Mouse (Mus musculus): Measurements from ENCODE around the gene Fev. TPM values are rescaled to one million over a fixed set of nuclear protein-coding genes. Genes with fewer than 3 reads are reported as not detected.
A peak's percentile ranks its signal among the peaks of the same experiment; 100 is the strongest.

The Fev gene
- polyA plus RNA-seq, 1 experiment: 3.4 TPM

- peak; percentile 96 for TF ChIP-seq POLR2A (IDR thresholded peaks at IDR 0.05; ENCODE audit: borderline replicate concordance, extremely low read depth, insufficient read depth, insufficient read length, poor library complexity, severe bottlenecking)
- no peak for TF ChIP-seq CTCF (IDR thresholded peaks at IDR 0.05; ENCODE audit: borderline replicate concordance, extremely low read depth, insufficient read depth, insufficient read length)
- peak; percentile 98 for DNase-seq (ENCODE audit: low read depth)
Observed at GRCm38 (mm10) chr1:74854306-74855056, 30.7 kb downstream of the Fev start, which contains the start of gene Cdk5r2. TSS of gene Cdk5r2 (plus strand) at chr1:74854934.

DNA sequence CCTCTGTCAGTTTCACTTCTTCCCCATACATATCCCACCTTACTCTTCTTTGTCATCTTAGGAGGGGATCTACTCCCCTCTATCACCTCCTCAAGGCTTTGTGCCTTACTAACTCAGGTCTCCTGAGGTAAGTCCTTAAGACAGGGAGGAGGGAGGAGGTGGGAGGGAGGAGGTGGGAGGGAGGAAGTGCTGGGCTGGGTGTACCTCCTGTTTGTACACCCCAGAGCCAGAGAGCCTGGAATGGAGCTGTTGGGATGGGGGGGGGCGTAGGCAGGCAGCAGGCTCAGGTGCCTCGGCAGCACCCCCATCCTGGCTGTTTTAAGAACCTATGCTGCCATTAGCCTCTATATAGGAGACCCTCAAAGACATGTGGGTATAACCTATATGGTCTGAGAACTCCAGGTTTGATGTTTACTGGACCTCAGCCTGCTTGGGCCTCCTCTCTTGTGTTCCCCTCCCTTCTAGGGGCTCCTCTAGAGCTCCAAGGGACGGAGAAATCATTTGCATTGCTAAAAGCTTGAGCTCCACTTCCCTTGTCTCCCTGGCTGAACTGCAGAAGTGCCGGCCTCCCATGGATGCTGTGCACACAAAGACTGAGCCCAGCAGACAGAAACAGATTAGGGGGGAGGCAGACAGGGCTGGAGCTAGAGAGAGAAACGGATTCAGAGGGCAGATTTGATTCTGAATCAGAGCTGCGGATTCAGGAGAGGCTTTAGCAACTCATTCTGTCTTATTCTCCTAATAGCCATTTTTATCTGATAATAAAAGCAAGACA lies 34.0 kb downstream of the Fev start:
- no peak for TF ChIP-seq CTCF (IDR thresholded peaks at IDR 0.05; ENCODE audit: borderline replicate concordance, extremely low read depth, insufficient read depth, insufficient read length)
- TF ChIP-seq POLR2A (IDR thresholded peaks at IDR 0.05; ENCODE audit: borderline replicate concordance, extremely low read depth, insufficient read depth, insufficient read length, poor library complexity, severe bottlenecking): no peak
- peak; percentile 82 for DNase-seq (ENCODE audit: low read depth)

GRCm38 (mm10) chr1:74850251-74850650 lies 35.0 kb downstream of the Fev start:
- peak; percentile 9 for DNase-seq (ENCODE audit: low read depth)

GRCm38 (mm10) chr1:74848946-74849345 lies 36.3 kb downstream of the Fev start:
- no peak for TF ChIP-seq POLR2A (IDR thresholded peaks at IDR 0.05; ENCODE audit: borderline replicate concordance, extremely low read depth, insufficient read depth, insufficient read length, poor library complexity, severe bottlenecking)
- TF ChIP-seq CTCF (IDR thresholded peaks at IDR 0.05; ENCODE audit: borderline replicate concordance, extremely low read depth, insufficient read depth, insufficient read length): no peak

More at GRCm38 (mm10) chr1:74850251-74850650, 35.0 kb downstream of the Fev start:
- TF ChIP-seq POLR2A (IDR thresholded peaks at IDR 0.05; ENCODE audit: borderline replicate concordance, extremely low read depth, insufficient read depth, insufficient read length, poor library complexity, severe bottlenecking) (no peak), CTCF (IDR thresholded peaks at IDR 0.05; ENCODE audit: borderline replicate concordance, extremely low read depth, insufficient read depth, insufficient read length) (no peak)

GRCm38 (mm10) chr1:74846341-74846740 lies 38.9 kb downstream of the Fev start:
- no peak for DNase-seq (ENCODE audit: low read depth)
- no peak for TF ChIP-seq POLR2A (IDR thresholded peaks at IDR 0.05; ENCODE audit: borderline replicate concordance, extremely low read depth, insufficient read depth, insufficient read length, poor library complexity, severe bottlenecking)
- no peak for TF ChIP-seq CTCF (IDR thresholded peaks at IDR 0.05; ENCODE audit: borderline replicate concordance, extremely low read depth, insufficient read depth, insufficient read length)

More at GRCm38 (mm10) chr1:74848946-74849345, 36.3 kb downstream of the Fev start:
- no peak for DNase-seq (ENCODE audit: low read depth)

GRCm38 (mm10) chr1:74843090-74843489 lies 42.1 kb downstream of the Fev start:
- TF ChIP-seq CTCF (IDR thresholded peaks at IDR 0.05; ENCODE audit: borderline replicate concordance, extremely low read depth, insufficient read depth, insufficient read length) (no peak), POLR2A (IDR thresholded peaks at IDR 0.05; ENCODE audit: borderline replicate concordance, extremely low read depth, insufficient read depth, insufficient read length, poor library complexity, severe bottlenecking) (no peak)
- DNase-seq (ENCODE audit: low read depth): no peak

- DNase-seq (ENCODE audit: low read depth): no peak
- TF ChIP-seq POLR2A (IDR thresholded peaks at IDR 0.05; ENCODE audit: borderline replicate concordance, extremely low read depth, insufficient read depth, insufficient read length, poor library complexity, severe bottlenecking) (no peak), CTCF (IDR thresholded peaks at IDR 0.05; ENCODE audit: borderline replicate concordance, extremely low read depth, insufficient read depth, insufficient read length) (no peak)
Observed at GRCm38 (mm10) chr1:74833255-74833654, 52.0 kb downstream of the Fev start.

Other genes starting within 250 kb of the Fev start
- 35.0 and 45.0 TPM in 2 replicates for gene Ttll4, start 223.7 kb downstream of the Fev start, polyA plus RNA-seq (2012; rRNA removed)
- 2.0 and 2.1 TPM in 2 replicates for gene Cyp27a1, start 171.8 kb downstream of the Fev start, polyA plus RNA-seq (2012; rRNA removed)
- 0.09 and 0.10 TPM in 2 replicates for gene Prkag3, start 136.2 kb downstream of the Fev start, polyA plus RNA-seq (2012; rRNA removed)
- 4.4 and 9.1 TPM in 2 replicates for gene Wnt6, start 113.5 kb downstream of the Fev start, polyA plus RNA-seq (2012; rRNA removed)
- 0.73 and 0.77 TPM in 2 replicates for gene Wnt10a, start 93.9 kb downstream of the Fev start, polyA plus RNA-seq (2012; rRNA removed)
- 51.5 and 90.9 TPM in 2 replicates for gene Cdk5r2, start 30.5 kb downstream of the Fev start, polyA plus RNA-seq (2012; rRNA removed)
- gene Cryba2, start 7.7 kb upstream of the Fev start, polyA plus RNA-seq (2012; rRNA removed): 0.44 and 1.1 TPM in 2 replicates
- 2.4 and 3.9 TPM in 2 replicates for gene Cfap65, start 50.2 kb upstream of the Fev start, polyA plus RNA-seq (2012; rRNA removed)
- 0.47 and 0.57 TPM in 2 replicates for gene Ihh, start 66.3 kb upstream of the Fev start, polyA plus RNA-seq (2012; rRNA removed)
- gene Nhej1, start 239.8 kb upstream of the Fev start, polyA plus RNA-seq (2012; rRNA removed): 2.4 and 2.6 TPM in 2 replicates
- gene Slc23a3, start 248.5 kb upstream of the Fev start, polyA plus RNA-seq (2012; rRNA removed): 0.06 TPM in 1 of 2 replicates, not detected in the other